Mouse (Mus musculus) T-cell, adult 66 days (primary cell): ENCODE results near the gene Hbb-bt. TPM values are rescaled to one million over a fixed set of nuclear protein-coding genes. Genes with fewer than 3 reads are reported as not detected.

ENCODE experiments used
- total RNA-seq, 2 experiments: library from RNA; stranded (reverse); gene quantifications; 3 replicates in 1 of 2; 4 replicates in 1 of 2; pipeline ENCODE4 v1.2.4; 2023

The Hbb-bt gene
- 1 to 10 TPM; 2.3 to 5.7 TPM for total RNA-seq

GRCm38 (mm10) chr7:103813766-103814165 is at the start of gene Hbb-bt:
Gene Hbb-bt (minus strand): TSS chr7:103813996.

GRCm38 (mm10) chr7:103853090-103853489 is 39.3 kb upstream of the Hbb-bt start, which contains the start of gene Hbb-y:
Gene Hbb-y (minus strand): TSS chr7:103853216.

GRCm38 (mm10) chr7:103843034-103843433 is 29.2 kb upstream of the Hbb-bt start, which contains the start of gene Hbb-bh1:
Gene Hbb-bh1 (minus strand): TSS chr7:103843164.

GRCm38 (mm10) chr7:103840268-103840667 is 26.5 kb upstream of the Hbb-bt start, which contains the start of gene Hbb-bh2:
Gene Hbb-bh2 (minus strand): TSS chr7:103840520.

GRCm38 (mm10) chr7:103827808-103828207 is 14.0 kb upstream of the Hbb-bt start, which contains the start of gene Hbb-bs:
Gene Hbb-bs (minus strand): TSS chr7:103828096.

GRCm38 (mm10) chr7:103791721-103792120 is 22.1 kb downstream of the Hbb-bt start, which contains the start of gene Olfr67:
Gene Olfr67 (minus strand): TSS chr7:103791821.

GRCm38 (mm10) chr7:103779598-103779997 is 34.2 kb downstream of the Hbb-bt start, which contains the start of gene Olfr68:
Gene Olfr68 (minus strand): TSS chr7:103779698.

GRCm38 (mm10) chr7:103771494-103771893 is 42.3 kb downstream of the Hbb-bt start, which contains the start of gene Olfr69:
Gene Olfr69 (minus strand): TSS chr7:103771594.

Other genes with a start within 250 kb of the Hbb-bt start
- gene Olfr616, start 244.9 kb downstream of the Hbb-bt start, total RNA-seq, result not detected
- gene Olfr617, start 240.9 kb downstream of the Hbb-bt start, total RNA-seq, result not detected
- gene Olfr618, start 223.9 kb downstream of the Hbb-bt start, total RNA-seq, result not detected
- gene Olfr619, start 213.4 kb downstream of the Hbb-bt start, total RNA-seq, result not detected
- not detected for gene Olfr620, start 201.5 kb downstream of the Hbb-bt start, total RNA-seq
- not detected for gene Olfr622, start 171.3 kb downstream of the Hbb-bt start, total RNA-seq
- gene Olfr623, start 150.3 kb downstream of the Hbb-bt start, total RNA-seq, result not detected
- not detected for gene Olfr624, start 142.8 kb downstream of the Hbb-bt start, total RNA-seq
- not detected for gene Olfr625-ps1, start 131.3 kb downstream of the Hbb-bt start, total RNA-seq
- gene Olfr243, start 99.3 kb downstream of the Hbb-bt start, total RNA-seq, result not detected
- not detected for gene Olfr628, start 83.6 kb downstream of the Hbb-bt start, total RNA-seq
- not detected for gene Olfr629, start 69.1 kb downstream of the Hbb-bt start, total RNA-seq
- not detected for gene Olfr630, start 56.7 kb downstream of the Hbb-bt start, total RNA-seq
- gene Olfr69, start 42.4 kb downstream of the Hbb-bt start, total RNA-seq, result not detected
- gene Olfr68, start 34.3 kb downstream of the Hbb-bt start, total RNA-seq, result not detected
- gene Olfr67, start 22.2 kb downstream of the Hbb-bt start, total RNA-seq, result not detected
- 10 to 100 TPM; 12.5 to 53.2 TPM for gene Hbb-bs, start 14.1 kb upstream of the Hbb-bt start, total RNA-seq
- gene Hbb-bh2, start 26.5 kb upstream of the Hbb-bt start, total RNA-seq, result not detected
- gene Hbb-bh1, start 29.2 kb upstream of the Hbb-bt start, total RNA-seq, result not detected
- gene Hbb-y, start 39.2 kb upstream of the Hbb-bt start, total RNA-seq, result not detected
- gene Olfr66, start 72.3 kb upstream of the Hbb-bt start, total RNA-seq, result not detected
- not detected for gene Olfr64, start 80.5 kb upstream of the Hbb-bt start, total RNA-seq
- gene Olfr65, start 89.5 kb upstream of the Hbb-bt start, total RNA-seq, result not detected
- gene Olfr631, start 114.8 kb upstream of the Hbb-bt start, total RNA-seq, result not detected
- not detected for gene Olfr632, start 120.4 kb upstream of the Hbb-bt start, total RNA-seq
- not detected for gene Olfr633, start 130.4 kb upstream of the Hbb-bt start, total RNA-seq
- not detected for gene Olfr635, start 157.2 kb upstream of the Hbb-bt start, total RNA-seq
- gene Olfr638, start 184.8 kb upstream of the Hbb-bt start, total RNA-seq, result not detected
- under 1 TPM; 0.09 to 0.12 TPM for gene Olfr639, start 203.3 kb upstream of the Hbb-bt start, total RNA-seq
- not detected for gene Olfr640, start 211.6 kb upstream of the Hbb-bt start, total RNA-seq
- not detected for gene Olfr641, start 221.4 kb upstream of the Hbb-bt start, total RNA-seq
- gene Olfr642, start 238.7 kb upstream of the Hbb-bt start, total RNA-seq, result not detected
- gene 4930516K23Rik, start 247.4 kb upstream of the Hbb-bt start, total RNA-seq, result not detected